Mouse (Mus musculus): ENCODE measurements around the gene Tmem202.

- TF ChIP-seq UBTF (IDR thresholded peaks at IDR 0.05; ENCODE audit: low read depth, low read length): no peak
- no peak for TF ChIP-seq CTCF (conservative IDR thresholded peaks at IDR 0.05 in 1 of 2, IDR thresholded peaks at IDR 0.05 in 1 of 2; ENCODE audit: low read depth in 2 of 2, low read length in 2 of 2)
- no peak for TF ChIP-seq RCOR1 (conservative IDR thresholded peaks at IDR 0.05; ENCODE audit: low read depth, low read length)
- TF ChIP-seq ZNF384 (IDR thresholded peaks at IDR 0.05; ENCODE audit: low read depth, low read length): no peak
- no peak for TF ChIP-seq TCF12 (IDR thresholded peaks at IDR 0.05; ENCODE audit: low read depth, low read length)
- TF ChIP-seq CHD2 (IDR thresholded peaks at IDR 0.05; ENCODE audit: low read length): no peak
- no peak for TF ChIP-seq POLR2A (IDR thresholded peaks at IDR 0.05; ENCODE audit: low read depth, low read length)
- TF ChIP-seq NRF1 (IDR thresholded peaks at IDR 0.05; ENCODE audit: low read depth, low read length): no peak
- no peak for TF ChIP-seq MYC (IDR thresholded peaks at IDR 0.05; ENCODE audit: low read depth, low read length)
- TF ChIP-seq SMC3 (IDR thresholded peaks at IDR 0.05; ENCODE audit: low read depth, low read length): no peak
- TF ChIP-seq KAT2A (IDR thresholded peaks at IDR 0.05; ENCODE audit: insufficient replicate concordance, low read length): no peak
Measured at GRCm38 (mm10) chr9:59484760-59485159, 54.9 kb downstream of the Tmem202 start.
